Mouse (Mus musculus) embryonic facial prominence, embryonic 11.5 days (tissue): ENCODE results near the gene Tmem120a. TPM values are rescaled to one million over a fixed set of nuclear protein-coding genes. Genes with fewer than 3 reads are reported as not detected.

Experiments used
- ATAC-seq: fragments of 200-750 bp; cut with Nextera tagmentation; replicated peaks from 2 replicates; pipeline ENCODE4 v1.8.0; 2017; ENCODE audit warnings: low read depth; ENCODE audit not compliant: insufficient number of reproducible peaks, low FRiP score, low TSS enrichment
- DNase-seq: peaks from one replicate; pipeline ENCODE4 v3.0.0-alpha.2; 2015; ENCODE audit warnings: low spot score
- H3K27ac ChIP-seq: fragments of 300-500 bp; sonication (generic); replicated peaks from 2 replicates; pipeline ENCODE4 v1.5.1; 2014; ENCODE audit warnings: mild to moderate bottlenecking, low read depth, low read length, control low read depth
- H3K27me3 ChIP-seq: fragments of 300-500 bp; sonication (generic); 2 replicates; pipeline ENCODE4 v1.6.1; 2014; ENCODE audit warnings: mild to moderate bottlenecking, low read length, moderate library complexity, mixed read lengths; ENCODE audit not compliant: control insufficient read depth, insufficient read depth
- H3K36me3 ChIP-seq: fragments of 300-500 bp; sonication (generic); replicated peaks from 2 replicates; pipeline ENCODE4 v1.6.1; 2014; ENCODE audit warnings: low read depth, mild to moderate bottlenecking, low read length, moderate library complexity, mixed read lengths; ENCODE audit not compliant: control insufficient read depth, insufficient read depth
- H3K4me1 ChIP-seq: fragments of 300-500 bp; sonication (generic); 2 replicates; pipeline ENCODE4 v1.6.1; 2014; ENCODE audit warnings: low read length, mixed read lengths; ENCODE audit not compliant: control insufficient read depth, insufficient read depth
- H3K4me2 ChIP-seq: fragments of 300-500 bp; sonication (generic); 2 replicates; pipeline ENCODE4 v1.6.1; 2014; ENCODE audit warnings: low read depth, mild to moderate bottlenecking, control low read depth, low read length, moderate library complexity
- H3K4me3 ChIP-seq: fragments of 300-500 bp; sonication (generic); 2 replicates; pipeline ENCODE4 v1.5.1; 2014; ENCODE audit warnings: low read depth, low read length, control low read depth
- H3K9ac ChIP-seq: fragments of 300-500 bp; sonication (generic); replicated peaks from 2 replicates; pipeline ENCODE4 v1.6.1; 2014; ENCODE audit warnings: mild to moderate bottlenecking, control low read depth, low read length
- H3K9me3 ChIP-seq: fragments of 300-500 bp; sonication (generic); replicated peaks from 2 replicates; pipeline ENCODE4 v1.6.1; 2016; ENCODE audit warnings: mild to moderate bottlenecking, low read length, inconsistent platforms, mixed read lengths; ENCODE audit not compliant: control insufficient read depth
- WGBS: fragments of 180-500 bp; shearing (Covaris S2); extraction: QIAGEN DNeasy Blood & Tissue Kit; methylation state at CpG from one replicate; pipeline ENCODE4 v1.1.7; 2014; 5-methylcytosine and 5-hydroxymethylcytosine counted together
- polyA plus RNA-seq: library from polyadenylated mRNA; unstranded; fragments of >200 nt; fragmentation: Nextera tagmentation; extraction: Ambion mirVana; gene quantifications from 2 replicates; pipeline ENCODE4 v1.2.1, GENCODE M21; 2014

Tmem120a gene
- polyA plus RNA-seq, 1 experiment from 2014 or later, result 47.1 TPM

GRCm38 (mm10) chr5:135705383-135705782 is 38.9 kb downstream of the Tmem120a start:
- no peak overlapping the region for H3K27ac ChIP-seq
- no peak for DNase-seq
- H3K27me3 ChIP-seq, result no peaks in the 10 kb centered on the region
- H3K36me3 ChIP-seq, result no peaks in the 10 kb centered on the region
- ATAC-seq, result no peak
- H3K9ac ChIP-seq, result no peak overlapping the region
- no peak overlapping the region for H3K4me2 ChIP-seq
- no peaks in the 10 kb centered on the region for H3K4me1 ChIP-seq
- H3K9me3 ChIP-seq, result no peaks in the 10 kb centered on the region
- no peak overlapping the region for H3K4me3 ChIP-seq
- WGBS, result 93% methylated on average over 4 of the region's 4 CpGs

- H3K9ac ChIP-seq, result no peak overlapping the region; the same call in 1 of the 2 replicates
- 91% methylated on average over 7 of the region's 7 CpGs for WGBS
- no peak overlapping the region for H3K4me3 ChIP-seq
- no peaks in the 10 kb centered on the region for H3K27me3 ChIP-seq
- ATAC-seq (no peak), DNase-seq (no peak)
- H3K4me2 ChIP-seq, result no peak overlapping the region; the same call in 1 of the 2 replicates
- H3K4me1 ChIP-seq, result no peaks in the 10 kb centered on the region
- no peaks in the 10 kb centered on the region for H3K9me3 ChIP-seq
- no peaks in the 10 kb centered on the region for H3K36me3 ChIP-seq
- no peak overlapping the region for H3K27ac ChIP-seq
These were observed 40.8 kb downstream of the Tmem120a start for GRCm38 (mm10) chr5:135703431-135703830.

GRCm38 (mm10) chr5:135702682-135703192 is 41.5 kb downstream of the Tmem120a start:
- no peaks in the 10 kb centered on the region for H3K36me3 ChIP-seq

GRCm38 (mm10) chr5:135702190-135702589 is 42.1 kb downstream of the Tmem120a start:
- 93% methylated on average over 6 of the region's 6 CpGs for WGBS
- Histone ChIP-seq H3K36me3 (no peaks in the 10 kb centered on the region), H3K4me1 (no peaks in the 10 kb centered on the region), H3K27ac (no peak overlapping the region), H3K9me3 (no peaks in the 10 kb centered on the region), H3K9ac (no peak overlapping the region), H3K27me3 (no peaks in the 10 kb centered on the region), H3K4me2 (no peak overlapping the region), H3K4me3 (no peak overlapping the region)
- ATAC-seq, result no peak
- DNase-seq, result no peak

More at GRCm38 (mm10) chr5:135702682-135703192, 41.5 kb downstream of the Tmem120a start:
- 75% methylated on average over 15 of the region's 15 CpGs for WGBS
- Histone ChIP-seq H3K9me3 (no peaks in the 10 kb centered on the region), H3K4me3 (no peak overlapping the region), H3K4me2 (no peak overlapping the region), H3K27ac (no peak overlapping the region), H3K9ac (no peak overlapping the region), H3K27me3 (no peaks in the 10 kb centered on the region), H3K4me1 (no peaks in the 10 kb centered on the region)
- ATAC-seq (no peak), DNase-seq (no peak)

- H3K36me3 ChIP-seq, result no peaks in the 10 kb centered on the region
- 96% methylated on average over 4 of the region's 4 CpGs for WGBS
- H3K9ac ChIP-seq, result no peak overlapping the region
These were observed 42.6 kb downstream of the Tmem120a start for GRCm38 (mm10) chr5:135701601-135702000.

GRCm38 (mm10) chr5:135697711-135698111 is 46.5 kb downstream of the Tmem120a start:
- WGBS, result 94% methylated on average over 5 of the region's 5 CpGs
- DNase-seq (no peak), ATAC-seq (no peak)
- no peaks in the 10 kb centered on the region for H3K36me3 ChIP-seq
- no peak overlapping the region for H3K4me2 ChIP-seq
- no peaks in the 10 kb centered on the region for H3K9me3 ChIP-seq
- no peaks in the 10 kb centered on the region for H3K27me3 ChIP-seq
- no peaks in the 10 kb centered on the region for H3K4me1 ChIP-seq
- H3K27ac ChIP-seq, result no peak overlapping the region
- H3K9ac ChIP-seq, result no peak overlapping the region
- no peak overlapping the region for H3K4me3 ChIP-seq

More at GRCm38 (mm10) chr5:135701601-135702000, 42.6 kb downstream of the Tmem120a start:
- no peaks in the 10 kb centered on the region for H3K4me1 ChIP-seq
- ATAC-seq, result no peak
- no peak for DNase-seq
- H3K9me3 ChIP-seq, result no peaks in the 10 kb centered on the region
- no peaks in the 10 kb centered on the region for H3K27me3 ChIP-seq
- H3K4me2 ChIP-seq, result no peak overlapping the region
- no peak overlapping the region for H3K4me3 ChIP-seq
- no peak overlapping the region for H3K27ac ChIP-seq

- no peak overlapping the region for H3K27ac ChIP-seq
- H3K9me3 ChIP-seq, result no peaks in the 10 kb centered on the region
- peak; percentile 33 for DNase-seq
- H3K9ac ChIP-seq, result no peak overlapping the region
- H3K4me2 ChIP-seq, result no peak overlapping the region
- H3K36me3 ChIP-seq, result no peaks in the 10 kb centered on the region
- ATAC-seq, result no peak
- H3K27me3 ChIP-seq, result no peaks in the 10 kb centered on the region
- no peak overlapping the region for H3K4me3 ChIP-seq
- 41% methylated on average over 7 of the region's 7 CpGs for WGBS
- no peaks in the 10 kb centered on the region for H3K4me1 ChIP-seq
These were observed 48.9 kb downstream of the Tmem120a start for GRCm38 (mm10) chr5:135695277-135695721.

- Histone ChIP-seq H3K9me3 (no peaks in the 10 kb centered on the region), H3K27ac (no peak overlapping the region), H3K27me3 (no peaks in the 10 kb centered on the region), H3K36me3 (no peaks in the 10 kb centered on the region), H3K4me2 (no peak overlapping the region), H3K4me1 (no peaks in the 10 kb centered on the region), H3K9ac (no peak overlapping the region), H3K4me3 (no peak overlapping the region)
- DNase-seq (no peak), ATAC-seq (no peak)
- 95% methylated on average over 5 of the region's 5 CpGs for WGBS
These were observed 50.9 kb downstream of the Tmem120a start for GRCm38 (mm10) chr5:135693281-135693853.
